Mouse (Mus musculus) heart, embryonic 16.5 days (tissue): ENCODE results near the gene Abcb8. TPM values are rescaled to one million over a fixed set of nuclear protein-coding genes. Genes with fewer than 3 reads are reported as not detected.
A peak's percentile ranks its signal among the peaks of the same experiment; 100 is the strongest.

Experiments used
- ATAC-seq: fragments of 200-750 bp; cut with Nextera tagmentation; replicated peaks from 2 replicates; pipeline ENCODE4 v1.8.0; 2017; ENCODE audit warnings: moderate number of reproducible peaks; ENCODE audit not compliant: insufficient read depth, low FRiP score; ENCODE audit errors: extremely low read depth
- H3K27ac ChIP-seq: fragments of 300-500 bp; sonication (generic); 2 replicates; pipeline ENCODE4 v1.5.1; 2014; ENCODE audit warnings: mild to moderate bottlenecking, low read length, control low read depth, moderate library complexity
- H3K27me3 ChIP-seq: fragments of 300-500 bp; sonication (generic); 2 replicates; pipeline ENCODE4 v1.6.1; 2014; ENCODE audit warnings: low read length, mixed read lengths; ENCODE audit not compliant: control insufficient read depth, insufficient read depth
- H3K36me3 ChIP-seq: fragments of 300-500 bp; sonication (generic); 2 replicates; pipeline ENCODE4 v1.6.1; 2014; ENCODE audit not compliant: control insufficient read depth, insufficient read depth
- H3K4me1 ChIP-seq: fragments of 300-500 bp; sonication (generic); 2 replicates; pipeline ENCODE4 v1.6.1; 2014; ENCODE audit warnings: low read length, mixed read lengths; ENCODE audit not compliant: control insufficient read depth, insufficient read depth
- H3K4me2 ChIP-seq: fragments of 300-500 bp; sonication (generic); 2 replicates; pipeline ENCODE4 v1.6.1; 2014; ENCODE audit warnings: low read depth, mild to moderate bottlenecking, control low read depth, low read length
- H3K4me3 ChIP-seq: fragments of 300-500 bp; sonication (generic); 2 replicates; pipeline ENCODE4 v1.5.1; 2014; ENCODE audit warnings: mild to moderate bottlenecking, control low read depth, low read length
- H3K9ac ChIP-seq: fragments of 300-500 bp; sonication (generic); 2 replicates; pipeline ENCODE4 v1.6.1; 2014; ENCODE audit warnings: low read length, control low read depth
- H3K9me3 ChIP-seq: fragments of 300-500 bp; sonication (generic); replicated peaks from 2 replicates; pipeline ENCODE4 v1.6.1; 2016; ENCODE audit warnings: low read length; ENCODE audit not compliant: control insufficient read depth
- WGBS: fragments of 180-500 bp; shearing (Covaris S2); extraction: QIAGEN DNeasy Blood & Tissue Kit; methylation state at CpG from one replicate; pipeline ENCODE4 v1.1.7; 2014; 5-methylcytosine and 5-hydroxymethylcytosine counted together
- polyA plus RNA-seq: library from polyadenylated mRNA; unstranded; fragments of >200 nt; fragmentation: Nextera tagmentation; extraction: Ambion mirVana; gene quantifications from 2 replicates; pipeline ENCODE4 v1.2.1, GENCODE M21; 2015

Gene Abcb8
- 71.1 and 77.3 TPM in 2 replicates for polyA plus RNA-seq

- peak within 1 kb of the TSS; percentile 75 for H3K27ac ChIP-seq
- no peaks in the 10 kb centered on the region for H3K9me3 ChIP-seq
- H3K4me2 ChIP-seq: peak within 1 kb of the TSS; percentile 64
- peak within 1 kb of the TSS; percentile 55 for H3K9ac ChIP-seq
- H3K36me3 ChIP-seq: peaks cover 3% of the 10 kb centered on the region; the same call in 1 of the 2 replicates
- 24% methylated on average over 7 of the region's 7 CpGs for WGBS
- H3K4me3 ChIP-seq: peak within 1 kb of the TSS; percentile 52
- ATAC-seq: no peak
- H3K27me3 ChIP-seq: no peaks in the 10 kb centered on the region
- H3K4me1 ChIP-seq: peaks cover 22% of the 10 kb centered on the region
These were observed at the start of gene Abcb8 for GRCm38 (mm10) chr5:24393392-24393997. Gene Abcb8, plus strand, starts transcription at chr5:24393663.

- Histone ChIP-seq H3K4me2 (peak overlapping the region; percentile 43), H3K4me3 (0 out of 2 replicates have a peak overlapping the region, but pooled peaks have one; percentile 5), H3K9ac (peak overlapping the region; percentile 57), H3K4me1 (peaks cover 77% of the 10 kb centered on the region), H3K9me3 (no peaks in the 10 kb centered on the region), H3K36me3 (peaks cover 3% of the 10 kb centered on the region; the same call in 1 of the 2 replicates), H3K27me3 (no peaks in the 10 kb centered on the region), H3K27ac (peak overlapping the region; percentile 86)
- 20% methylated on average over 2 of the region's 2 CpGs for WGBS
- no peak for ATAC-seq
These were observed 49.5 kb upstream of the Abcb8 start for GRCm38 (mm10) chr5:24343977-24344436.

GRCm38 (mm10) chr5:24344477-24345051 lies 48.9 kb upstream of the Abcb8 start:
- Histone ChIP-seq H3K9me3 (no peaks in the 10 kb centered on the region), H3K9ac (peak overlapping the region; percentile 57), H3K4me2 (peak overlapping the region; percentile 43), H3K4me1 (peaks cover 79% of the 10 kb centered on the region), H3K4me3 (0 out of 2 replicates have a peak overlapping the region, but pooled peaks have one; percentile 5), H3K27me3 (no peaks in the 10 kb centered on the region), H3K36me3 (peaks cover 3% of the 10 kb centered on the region; the same call in 1 of the 2 replicates), H3K27ac (peak overlapping the region; percentile 86)
- peak; percentile 41 for ATAC-seq
- WGBS: 18% methylated on average over 12 of the region's 12 CpGs

- H3K27me3 ChIP-seq: no peaks in the 10 kb centered on the region
- no peaks in the 10 kb centered on the region for H3K9me3 ChIP-seq
- no peak for ATAC-seq
- no peak overlapping the region for H3K4me2 ChIP-seq
- H3K27ac ChIP-seq: no peak overlapping the region
- H3K9ac ChIP-seq: no peak overlapping the region
- no peak overlapping the region for H3K4me3 ChIP-seq
- no peaks in the 10 kb centered on the region; the same call in 1 of the 2 replicates for H3K36me3 ChIP-seq
- H3K4me1 ChIP-seq: peaks cover 72% of the 10 kb centered on the region
- 70% methylated on average over 7 of the region's 7 CpGs for WGBS
These were observed 47.1 kb upstream of the Abcb8 start for GRCm38 (mm10) chr5:24346313-24346712.

GRCm38 (mm10) chr5:24347186-24347875 lies 46.1 kb upstream of the Abcb8 start:
- WGBS: 51% methylated on average over 7 of the region's 7 CpGs
- Histone ChIP-seq H3K9me3 (no peaks in the 10 kb centered on the region), H3K27ac (peak overlapping the region; percentile 98), H3K4me1 (peaks cover 62% of the 10 kb centered on the region), H3K4me2 (peak overlapping the region; percentile 87), H3K9ac (no peak overlapping the region), H3K27me3 (no peaks in the 10 kb centered on the region), H3K4me3 (peak overlapping the region; percentile 84; the same call in 1 of the 2 replicates), H3K36me3 (no peaks in the 10 kb centered on the region; the same call in 1 of the 2 replicates)
- no peak for ATAC-seq

- H3K9me3 ChIP-seq: no peaks in the 10 kb centered on the region
- peak overlapping the region; percentile 98 for H3K27ac ChIP-seq
- no peaks in the 10 kb centered on the region for H3K27me3 ChIP-seq
- peaks cover 58% of the 10 kb centered on the region for H3K4me1 ChIP-seq
- no peaks in the 10 kb centered on the region; the same call in 1 of the 2 replicates for H3K36me3 ChIP-seq
- peak overlapping the region; percentile 87 for H3K4me2 ChIP-seq
- peak overlapping the region; percentile 84 for H3K4me3 ChIP-seq
- H3K9ac ChIP-seq: peak overlapping the region; percentile 98
- 2% methylated on average over 41 of the region's 41 CpGs for WGBS
- peak; percentile 12 for ATAC-seq
These were observed 45.3 kb upstream of the Abcb8 start for GRCm38 (mm10) chr5:24348128-24348527.

GRCm38 (mm10) chr5:24348546-24348945 lies 44.9 kb upstream of the Abcb8 start:
- H3K4me1 ChIP-seq: peaks cover 58% of the 10 kb centered on the region
- no peaks in the 10 kb centered on the region; the same call in 1 of the 2 replicates for H3K36me3 ChIP-seq
- peak overlapping the region; percentile 84 for H3K4me3 ChIP-seq
- ATAC-seq: peak; percentile 5; the same call in 1 of the 2 replicates
- WGBS: 0% methylated on average over 29 of the region's 30 CpGs
- H3K27ac ChIP-seq: peak overlapping the region; percentile 98
- peak overlapping the region; percentile 87 for H3K4me2 ChIP-seq
- H3K9ac ChIP-seq: peak overlapping the region; percentile 98
- no peaks in the 10 kb centered on the region for H3K9me3 ChIP-seq
- H3K27me3 ChIP-seq: no peaks in the 10 kb centered on the region

GRCm38 (mm10) chr5:24350073-24350472 lies 43.4 kb upstream of the Abcb8 start:
- no peaks in the 10 kb centered on the region; the same call in 1 of the 2 replicates for H3K36me3 ChIP-seq
- no peaks in the 10 kb centered on the region for H3K9me3 ChIP-seq
- H3K27me3 ChIP-seq: no peaks in the 10 kb centered on the region
- whole genome bisulfite sequencing: 41% methylated on average over 3 of the region's 3 CpGs
- H3K4me1 ChIP-seq: peaks cover 48% of the 10 kb centered on the region
- H3K9ac ChIP-seq: peak overlapping the region; percentile 98
- peak overlapping the region; percentile 98 for H3K27ac ChIP-seq
- H3K4me3 ChIP-seq: peak overlapping the region; percentile 84
- peak overlapping the region; percentile 87 for H3K4me2 ChIP-seq
- ATAC-seq: no peak
